Mouse (Mus musculus) limb, embryonic 11.5 days (tissue): ENCODE measurements at regions not wholly inside any gene's neighbourhood (a gene's known extent, or its start where the extent isn't known, plus 50 kb on each side); places are given as distances from the start of the nearest gene placed in this dataset.

Experiments used
- ATAC-seq: fragments of 200-750 bp; cut with Nextera tagmentation; 2 replicates; pipeline ENCODE4 v1.8.0; 2017; ENCODE audit warnings: low read depth; ENCODE audit not compliant: insufficient number of reproducible peaks, low FRiP score, low TSS enrichment
- DNase-seq: peaks from one replicate; pipeline ENCODE4 v3.0.0-alpha.2; 2015; ENCODE audit warnings: low spot score
- H3K27ac ChIP-seq: fragments of 300-500 bp; sonication (generic); replicated peaks from 2 replicates; pipeline ENCODE4 v1.5.1; 2014; ENCODE audit warnings: low read depth, mild to moderate bottlenecking, low read length
- H3K27me3 ChIP-seq: fragments of 300-500 bp; sonication (generic); 2 replicates; pipeline ENCODE4 v1.6.1; 2014; ENCODE audit warnings: mild to moderate bottlenecking, low read length, mixed read lengths; ENCODE audit not compliant: control insufficient read depth, insufficient read depth
- H3K36me3 ChIP-seq: fragments of 300-500 bp; sonication (generic); 2 replicates; pipeline ENCODE4 v1.6.1; 2014; ENCODE audit warnings: mild to moderate bottlenecking, low read length, moderate library complexity, mixed read lengths; ENCODE audit not compliant: control insufficient read depth, insufficient read depth
- H3K4me1 ChIP-seq: fragments of 300-500 bp; sonication (generic); 2 replicates; pipeline ENCODE4 v1.6.1; 2014; ENCODE audit warnings: low read length, mixed read lengths; ENCODE audit not compliant: control insufficient read depth, insufficient read depth
- H3K4me2 ChIP-seq: fragments of 300-500 bp; sonication (generic); 2 replicates; pipeline ENCODE4 v1.6.1; 2014; ENCODE audit warnings: low read depth, mild to moderate bottlenecking, moderate library complexity; ENCODE audit not compliant: severe bottlenecking
- H3K4me3 ChIP-seq: fragments of 300-500 bp; sonication (generic); 2 replicates; pipeline ENCODE4 v1.5.1; 2014; ENCODE audit warnings: low read depth, low read length
- H3K9ac ChIP-seq: fragments of 300-500 bp; sonication (generic); 2 replicates; pipeline ENCODE4 v1.6.1; 2014; ENCODE audit warnings: mild to moderate bottlenecking, low read length
- H3K9me3 ChIP-seq: fragments of 300-500 bp; sonication (generic); 2 replicates; pipeline ENCODE4 v1.6.1; 2016; ENCODE audit warnings: low read length; ENCODE audit not compliant: control insufficient read depth
- WGBS: fragments of 180-500 bp; shearing (Covaris S2); extraction: QIAGEN DNeasy Blood & Tissue Kit; methylation state at CpG from one replicate; pipeline ENCODE4 v1.1.7; 2014; 5-methylcytosine and 5-hydroxymethylcytosine counted together

GRCm38 (mm10) chr11:79835873-79836272 lies 126.3 kb downstream of the Utp6 start:
- DNase-seq (no peak), ATAC-seq (no peak)
- no peak overlapping the region for H3K9ac ChIP-seq
- H3K4me3 ChIP-seq: no peak overlapping the region
- no peak overlapping the region for H3K4me2 ChIP-seq
- no peaks in the 10 kb centered on the region for H3K27me3 ChIP-seq
- H3K36me3 ChIP-seq: no peaks in the 10 kb centered on the region
- 0 out of 2 replicates have a peak, but pooled peaks cover 4% of the 10 kb centered on the region for H3K4me1 ChIP-seq
- WGBS: 88% methylated on average over 7 of the region's 7 CpGs
- no peak overlapping the region for H3K27ac ChIP-seq
- H3K9me3 ChIP-seq: no peaks in the 10 kb centered on the region

- H3K4me1 ChIP-seq: 0 out of 2 replicates have a peak, but pooled peaks cover 4% of the 10 kb centered on the region
- no peak overlapping the region for H3K4me2 ChIP-seq
- H3K9me3 ChIP-seq: no peaks in the 10 kb centered on the region
- no peaks in the 10 kb centered on the region for H3K27me3 ChIP-seq
- no peak overlapping the region for H3K4me3 ChIP-seq
- H3K27ac ChIP-seq: no peak overlapping the region
- no peak for DNase-seq
- no peak overlapping the region for H3K9ac ChIP-seq
- ATAC-seq: no peak
- 62% methylated on average over 2 of the region's 2 CpGs for WGBS
- no peaks in the 10 kb centered on the region for H3K36me3 ChIP-seq
Observed at GRCm38 (mm10) chr11:79833817-79834216, 128.4 kb downstream of the Utp6 start.

GRCm38 (mm10) chr11:79831591-79832320 lies 130.4 kb downstream of the Utp6 start:
- ATAC-seq (no peak), DNase-seq (no peak)
- Histone ChIP-seq H3K9me3 (no peaks in the 10 kb centered on the region), H3K4me1 (no peaks in the 10 kb centered on the region), H3K36me3 (no peaks in the 10 kb centered on the region), H3K4me2 (no peak overlapping the region), H3K9ac (no peak overlapping the region), H3K27ac (no peak overlapping the region), H3K4me3 (no peak overlapping the region), H3K27me3 (no peaks in the 10 kb centered on the region)
- WGBS: 90% methylated on average over 11 of the region's 11 CpGs

- H3K4me2 ChIP-seq: no peak overlapping the region
- ATAC-seq: no peak
- no peaks in the 10 kb centered on the region for H3K4me1 ChIP-seq
- no peak overlapping the region for H3K9ac ChIP-seq
- H3K27me3 ChIP-seq: no peaks in the 10 kb centered on the region
- no peak overlapping the region for H3K27ac ChIP-seq
- no peaks in the 10 kb centered on the region for H3K9me3 ChIP-seq
- H3K4me3 ChIP-seq: no peak overlapping the region
- DNase-seq: no peak
- WGBS: 85% methylated on average over 5 of the region's 5 CpGs
- H3K36me3 ChIP-seq: no peaks in the 10 kb centered on the region
Observed at GRCm38 (mm10) chr11:79830567-79831055, 131.6 kb downstream of the Utp6 start.

GRCm38 (mm10) chr11:79827034-79827433 lies 135.2 kb downstream of the Utp6 start:
- DNase-seq (no peak), ATAC-seq (no peak)
- Histone ChIP-seq H3K4me3 (no peak overlapping the region), H3K4me1 (no peaks in the 10 kb centered on the region), H3K9ac (no peak overlapping the region), H3K4me2 (no peak overlapping the region), H3K9me3 (no peaks in the 10 kb centered on the region), H3K27ac (no peak overlapping the region), H3K36me3 (no peaks in the 10 kb centered on the region), H3K27me3 (no peaks in the 10 kb centered on the region)
- 87% methylated on average over 3 of the region's 3 CpGs for WGBS

GRCm38 (mm10) chr11:79825881-79826280 lies 136.3 kb downstream of the Utp6 start:
- Histone ChIP-seq H3K4me3 (no peak overlapping the region), H3K36me3 (no peaks in the 10 kb centered on the region), H3K4me2 (no peak overlapping the region), H3K9ac (no peak overlapping the region), H3K27me3 (no peaks in the 10 kb centered on the region), H3K4me1 (no peaks in the 10 kb centered on the region), H3K27ac (no peak overlapping the region), H3K9me3 (no peaks in the 10 kb centered on the region)
- WGBS: 71% methylated on average over 4 of the region's 4 CpGs
- no peak for DNase-seq
- no peak for ATAC-seq

GRCm38 (mm10) chr11:79823631-79824310 lies 138.4 kb downstream of the Utp6 start:
- H3K9me3 ChIP-seq: no peaks in the 10 kb centered on the region
- no peaks in the 10 kb centered on the region for H3K36me3 ChIP-seq
- no peaks in the 10 kb centered on the region for H3K27me3 ChIP-seq
- 87% methylated on average over 11 of the region's 11 CpGs for WGBS
- H3K9ac ChIP-seq: no peak overlapping the region
- no peak for ATAC-seq
- no peak for DNase-seq
- H3K4me2 ChIP-seq: no peak overlapping the region
- H3K4me3 ChIP-seq: no peak overlapping the region
- no peaks in the 10 kb centered on the region for H3K4me1 ChIP-seq
- H3K27ac ChIP-seq: no peak overlapping the region

GRCm38 (mm10) chr11:79821986-79822385 lies 140.2 kb downstream of the Utp6 start:
- WGBS: 78% methylated on average over 5 of the region's 5 CpGs
- H3K4me1 ChIP-seq: no peaks in the 10 kb centered on the region
- no peak overlapping the region for H3K9ac ChIP-seq
- ATAC-seq (no peak), DNase-seq (no peak)
- no peak overlapping the region for H3K27ac ChIP-seq
- no peaks in the 10 kb centered on the region for H3K27me3 ChIP-seq
- H3K4me3 ChIP-seq: no peak overlapping the region
- no peaks in the 10 kb centered on the region for H3K36me3 ChIP-seq
- H3K9me3 ChIP-seq: no peaks in the 10 kb centered on the region
- H3K4me2 ChIP-seq: no peak overlapping the region
